Mouse (Mus musculus): Measurements from ENCODE around the gene Mtfr1l. TPM values are rescaled to one million over a fixed set of nuclear protein-coding genes. Genes with fewer than 3 reads are reported as not detected.

Mtfr1l gene
- polyA plus RNA-seq, 1 experiment from 2014 or later, result 119 TPM

Small RNA genes lying within 50 kb of the gene (microRNA-seq; reads per million reads assigned to microRNA genes)
- gene Mir6403, result not detected

Other genes with a start within 250 kb of the Mtfr1l start
- 19.0 and 19.6 TPM in 2 replicates for gene Pdik1l, start 247.5 kb downstream of the Mtfr1l start, polyA plus RNA-seq (2014; fragmentation: Nextera tagmentation; extraction: Ambion mirVana)
- gene Trim63, start 220.3 kb downstream of the Mtfr1l start, polyA plus RNA-seq (2014; fragmentation: Nextera tagmentation; extraction: Ambion mirVana), result not detected in 2 replicates
- not detected in 2 replicates for gene Slc30a2, start 192.2 kb downstream of the Mtfr1l start, polyA plus RNA-seq (2014; fragmentation: Nextera tagmentation; extraction: Ambion mirVana)
- gene Extl1, start 151.5 kb downstream of the Mtfr1l start, polyA plus RNA-seq (2014; fragmentation: Nextera tagmentation; extraction: Ambion mirVana), result 0.64 and 0.98 TPM in 2 replicates
- gene Pafah2, start 139.1 kb downstream of the Mtfr1l start, polyA plus RNA-seq (2014; fragmentation: Nextera tagmentation; extraction: Ambion mirVana), result 13.8 and 15.1 TPM in 2 replicates
- gene Stmn1, start 67.1 kb downstream of the Mtfr1l start, polyA plus RNA-seq (2014; fragmentation: Nextera tagmentation; extraction: Ambion mirVana), result 1,523 and 1,653 TPM in 2 replicates
- 2.2 and 2.3 TPM in 2 replicates for gene Paqr7, start 38.7 kb downstream of the Mtfr1l start, polyA plus RNA-seq (2014; fragmentation: Nextera tagmentation; extraction: Ambion mirVana)
- 4.6 and 5.4 TPM in 2 replicates for gene Aunip, start 24.4 kb downstream of the Mtfr1l start, polyA plus RNA-seq (2014; fragmentation: Nextera tagmentation; extraction: Ambion mirVana)
- 17.4 and 21.6 TPM in 2 replicates for gene Selenon, start 16.8 kb upstream of the Mtfr1l start, polyA plus RNA-seq (2014; fragmentation: Nextera tagmentation; extraction: Ambion mirVana)
- 1.7 and 2.5 TPM in 2 replicates for gene Man1c1, start 168.9 kb upstream of the Mtfr1l start, polyA plus RNA-seq (2014; fragmentation: Nextera tagmentation; extraction: Ambion mirVana)
- gene Ldlrap1, start 232.6 kb upstream of the Mtfr1l start, polyA plus RNA-seq (2014; fragmentation: Nextera tagmentation; extraction: Ambion mirVana), result 18.9 and 20.3 TPM in 2 replicates

Data from stomach, embryonic 14.5 days (tissue).